Mouse (Mus musculus) stomach, postnatal 0 days (tissue): ENCODE measurements at regions not wholly inside any gene's neighbourhood (a gene's known extent, or its start where the extent isn't known, plus 50 kb on each side); places are given as distances from the start of the nearest gene placed in this dataset.

ENCODE experiments used
- CTCF ChIP-seq: IDR thresholded peaks from 2 replicates; pipeline ENCODE4 v1.5.1; 2016; ENCODE audit warnings: antibody characterized with exemption, low read depth, mild to moderate bottlenecking, moderate library complexity
- EP300 ChIP-seq: optimal IDR thresholded peaks from 2 replicates; pipeline ENCODE3; 2016; ENCODE audit warnings: antibody characterized with exemption

DNA sequence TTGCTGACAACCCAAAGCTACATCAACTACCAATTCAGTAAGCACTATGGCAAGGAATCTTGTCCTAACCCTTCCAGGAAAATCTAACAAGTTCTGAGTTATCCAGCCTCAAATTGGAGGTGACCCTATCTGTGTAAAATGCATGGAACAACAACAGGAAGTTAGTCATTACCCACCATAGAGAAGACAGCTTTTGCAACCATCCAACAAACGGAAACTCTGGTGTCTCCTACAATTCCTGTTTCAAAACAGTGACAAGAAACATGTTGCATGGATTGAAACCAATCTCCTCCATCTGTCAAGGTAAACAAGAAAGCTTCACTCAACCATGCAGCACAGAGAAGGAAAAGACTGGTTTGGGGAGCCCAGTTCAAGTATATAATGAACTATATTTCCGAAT lies 353.0 kb upstream of the B3galt2 start:
- TF ChIP-seq CTCF = no peak
- TF ChIP-seq EP300 = no peak
